Mouse (Mus musculus): ENCODE measurements around the gene Glb1l. TPM values are rescaled to one million over a fixed set of nuclear protein-coding genes. Genes with fewer than 3 reads are reported as not detected.
A peak's percentile ranks its signal among the peaks of the same experiment; 100 is the strongest.

Gene Glb1l
- polyA plus RNA-seq, 1 experiment from 2014 or later, result 11.9 TPM

- no peak overlapping the region for H3K4me2 ChIP-seq (replicated peaks)
- no peak overlapping the region for H3K4me3 ChIP-seq (replicated peaks)
- no peaks in the 10 kb centered on the region for H3K9me3 ChIP-seq
- peaks cover 12% of the 10 kb centered on the region; the same call in 1 of the 2 replicates for H3K4me1 ChIP-seq (replicated peaks)
- no peaks in the 10 kb centered on the region for H3K27me3 ChIP-seq (replicated peaks)
- H3K36me3 ChIP-seq, result peaks cover 43% of the 10 kb centered on the region
- no peak overlapping the region for H3K27ac ChIP-seq
- H3K9ac ChIP-seq, result no peak overlapping the region
- no peak for ATAC-seq
These were observed 23.5 kb downstream of the Glb1l start for GRCm38 (mm10) chr1:75187126-75187525.

GRCm38 (mm10) chr1:75185495-75185894 is 25.1 kb downstream of the Glb1l start:
- no peak for ATAC-seq
- H3K4me3 ChIP-seq (replicated peaks), result no peak overlapping the region
- H3K9me3 ChIP-seq, result no peaks in the 10 kb centered on the region
- H3K9ac ChIP-seq, result no peak overlapping the region
- peaks cover 46% of the 10 kb centered on the region for H3K36me3 ChIP-seq
- H3K27me3 ChIP-seq (replicated peaks), result no peaks in the 10 kb centered on the region
- peaks cover 16% of the 10 kb centered on the region; the same call in 1 of the 2 replicates for H3K4me1 ChIP-seq (replicated peaks)
- WGBS, result 89% methylated on average over 11 of the region's 11 CpGs
- H3K27ac ChIP-seq, result no peak overlapping the region
- H3K4me2 ChIP-seq (replicated peaks), result no peak overlapping the region

- no peak overlapping the region for H3K9ac ChIP-seq
- H3K9me3 ChIP-seq, result no peaks in the 10 kb centered on the region
- peaks cover 20% of the 10 kb centered on the region for H3K4me1 ChIP-seq (replicated peaks)
- H3K4me3 ChIP-seq (replicated peaks), result no peak overlapping the region
- WGBS, result 81% methylated on average over 4 of the region's 4 CpGs
- H3K27ac ChIP-seq, result no peak overlapping the region
- H3K36me3 ChIP-seq, result peaks cover 40% of the 10 kb centered on the region
- no peak overlapping the region for H3K4me2 ChIP-seq (replicated peaks)
- no peaks in the 10 kb centered on the region for H3K27me3 ChIP-seq (replicated peaks)
- no peak for ATAC-seq
These were observed 28.5 kb downstream of the Glb1l start for GRCm38 (mm10) chr1:75182160-75182559.

DNA sequence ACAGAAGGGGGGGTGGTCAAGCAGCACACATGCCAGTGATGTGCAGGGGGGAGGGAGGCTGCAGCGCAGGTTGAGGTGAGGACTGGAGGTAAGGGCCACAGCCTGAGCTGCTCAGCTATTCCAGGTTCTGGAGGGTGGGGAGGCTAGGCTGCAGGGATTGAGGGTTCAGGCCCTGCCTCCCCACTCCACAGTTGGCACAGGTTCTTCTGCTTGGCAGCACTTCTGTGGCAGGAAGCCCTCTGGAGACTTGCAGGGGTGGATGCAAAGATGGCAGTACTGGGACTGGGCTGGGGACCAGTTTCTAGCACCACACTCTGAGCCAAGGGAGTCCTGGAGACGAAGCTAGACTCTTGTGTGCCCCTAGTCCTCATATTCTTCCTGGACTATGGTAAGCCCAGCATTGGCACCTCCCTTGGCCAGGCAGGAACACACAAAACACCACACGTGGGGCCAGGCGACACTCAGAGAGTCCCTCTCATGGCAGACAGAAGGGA is 29.2 kb downstream of the Glb1l start:
- H3K27me3 ChIP-seq (replicated peaks), result no peaks in the 10 kb centered on the region
- peak overlapping the region; percentile 95; the same call in 1 of the 2 replicates for H3K4me2 ChIP-seq (replicated peaks)
- H3K27ac ChIP-seq, result no peak overlapping the region
- H3K4me3 ChIP-seq (replicated peaks), result no peak overlapping the region
- H3K9me3 ChIP-seq, result no peaks in the 10 kb centered on the region
- WGBS, result 84% methylated on average over 4 of the region's 4 CpGs
- H3K4me1 ChIP-seq (replicated peaks), result peaks cover 20% of the 10 kb centered on the region
- ATAC-seq, result no peak
- peaks cover 35% of the 10 kb centered on the region for H3K36me3 ChIP-seq
- no peak overlapping the region for H3K9ac ChIP-seq

DNA sequence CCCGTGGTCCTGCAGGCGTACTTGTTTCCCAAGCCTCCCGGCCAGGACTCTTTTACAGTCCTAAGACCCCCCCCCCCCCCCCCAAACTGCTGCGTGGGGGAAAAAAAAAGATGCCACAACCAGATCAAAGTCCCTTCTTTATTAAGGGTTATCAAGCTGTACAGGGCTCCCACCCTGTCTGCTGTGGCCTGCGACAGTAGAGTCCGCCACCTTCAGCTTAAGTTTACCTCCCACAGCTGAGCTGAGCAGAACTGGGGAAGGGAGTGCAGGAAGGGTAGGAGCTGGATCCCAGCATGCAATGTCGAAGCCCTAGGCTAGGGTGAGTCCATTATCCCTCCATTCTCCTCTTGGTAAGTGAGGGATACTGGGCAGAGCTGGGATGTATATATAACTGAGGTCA is 29.9 kb downstream of the Glb1l start:
- Histone ChIP-seq H3K9ac (no peak overlapping the region), H3K4me2 (replicated peaks) (peak overlapping the region; percentile 95), H3K27me3 (replicated peaks) (no peaks in the 10 kb centered on the region), H3K36me3 (peaks cover 35% of the 10 kb centered on the region), H3K9me3 (no peaks in the 10 kb centered on the region), H3K27ac (no peak overlapping the region), H3K4me3 (replicated peaks) (peak overlapping the region; percentile 64), H3K4me1 (replicated peaks) (peaks cover 20% of the 10 kb centered on the region)
- peak; percentile 54 for ATAC-seq
- WGBS, result 30% methylated on average over 7 of the region's 7 CpGs

GRCm38 (mm10) chr1:75180105-75180590 is 30.5 kb downstream of the Glb1l start, which contains the start of gene Abcb6:
Gene Abcb6, minus strand, starts transcription at chr1:75180392.
- Histone ChIP-seq H3K36me3 (peaks cover 31% of the 10 kb centered on the region), H3K4me2 (replicated peaks) (peak within 1 kb of the TSS; percentile 95), H3K27ac (peak within 1 kb of the TSS; percentile 42; the same call in 1 of the 2 replicates), H3K9me3 (no peaks in the 10 kb centered on the region), H3K27me3 (replicated peaks) (no peaks in the 10 kb centered on the region), H3K9ac (peak within 1 kb of the TSS; percentile 63), H3K4me1 (replicated peaks) (peaks cover 20% of the 10 kb centered on the region), H3K4me3 (replicated peaks) (peak within 1 kb of the TSS; percentile 64)
- WGBS, result under 1% methylated on average over 31 of the region's 31 CpGs
- ATAC-seq, result peak; percentile 93

GRCm38 (mm10) chr1:75179334-75180104 is 31.1 kb downstream of the Glb1l start:
- peak; percentile 64 for ATAC-seq
- no peaks in the 10 kb centered on the region for H3K9me3 ChIP-seq
- WGBS, result 8% methylated on average over 23 of the region's 23 CpGs
- H3K27me3 ChIP-seq (replicated peaks), result no peaks in the 10 kb centered on the region
- H3K36me3 ChIP-seq, result peaks cover 27% of the 10 kb centered on the region
- H3K4me2 ChIP-seq (replicated peaks), result peak overlapping the region; percentile 95
- H3K9ac ChIP-seq, result peak overlapping the region; percentile 63
- peaks cover 20% of the 10 kb centered on the region for H3K4me1 ChIP-seq (replicated peaks)
- peak overlapping the region; percentile 64 for H3K4me3 ChIP-seq (replicated peaks)
- H3K27ac ChIP-seq, result no peak overlapping the region

DNA sequence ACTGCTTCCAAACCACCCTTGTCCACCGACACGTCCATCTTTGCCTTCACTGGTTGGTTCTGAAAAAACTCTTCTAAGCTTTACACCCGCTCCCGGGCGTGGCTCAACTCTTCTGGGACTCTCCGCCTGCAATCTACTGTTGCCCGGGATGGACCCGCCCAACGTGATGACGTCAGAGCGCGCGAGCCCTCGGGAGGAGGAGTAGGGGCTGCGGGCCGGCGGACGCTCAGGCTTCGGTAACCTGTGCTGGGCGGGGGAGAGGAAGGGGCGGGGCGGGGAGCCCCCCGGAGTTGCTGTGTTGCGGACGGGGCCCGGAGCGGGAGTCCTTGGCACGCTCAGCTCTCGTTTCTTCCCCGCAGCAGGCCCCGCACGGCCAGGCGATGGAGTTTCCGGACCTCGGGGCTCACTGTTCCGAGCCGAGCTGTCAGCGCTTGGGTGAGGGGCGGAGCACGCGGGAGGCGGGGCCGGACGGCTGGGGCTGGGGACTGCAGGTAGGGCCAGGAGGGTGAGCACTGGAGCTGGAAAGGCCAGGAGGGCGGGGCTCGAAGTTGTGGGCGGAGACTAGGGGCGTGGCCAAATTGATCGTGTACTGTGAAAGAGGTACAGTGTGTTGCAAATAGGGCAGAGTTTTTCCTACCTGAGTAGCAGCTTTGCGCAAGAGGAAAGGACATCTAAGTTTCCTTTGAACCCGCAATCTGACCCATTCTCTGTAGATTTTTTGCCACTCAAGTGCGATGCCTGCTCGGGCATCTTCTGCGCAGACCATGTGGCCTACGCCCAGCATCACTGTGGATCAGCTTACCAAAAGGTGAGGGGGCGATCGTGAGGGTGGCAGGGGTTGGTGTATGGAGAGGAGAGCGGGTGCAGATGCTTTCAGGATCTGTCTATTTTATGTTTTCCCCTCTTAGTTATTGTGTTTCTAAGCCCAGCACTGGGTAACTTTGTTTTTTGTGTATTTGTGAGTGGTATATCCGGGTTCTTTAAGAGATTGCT is 41.8 kb downstream of the Glb1l start, which contains the start of gene Zfand2b:
Gene Zfand2b, plus strand, starts transcription at position 175 of the 993 bp plus-strand sequence.
- Histone ChIP-seq H3K9ac (peak within 1 kb of the TSS; percentile 58), H3K9me3 (no peaks in the 10 kb centered on the region), H3K4me2 (replicated peaks) (peak within 1 kb of the TSS; percentile 86), H3K27me3 (replicated peaks) (no peaks in the 10 kb centered on the region), H3K4me3 (replicated peaks) (peak within 1 kb of the TSS; percentile 67), H3K4me1 (replicated peaks) (peaks cover 9% of the 10 kb centered on the region), H3K36me3 (peaks cover 22% of the 10 kb centered on the region), H3K27ac (peak within 1 kb of the TSS; percentile 81)
- peak; percentile 99 for ATAC-seq
- under 1% methylated on average over 57 of the region's 59 CpGs for WGBS

- H3K36me3 ChIP-seq, result peaks cover 19% of the 10 kb centered on the region
- no peaks in the 10 kb centered on the region for H3K9me3 ChIP-seq
- peak; percentile 34 for ATAC-seq
- H3K27me3 ChIP-seq (replicated peaks), result no peaks in the 10 kb centered on the region
- no peak overlapping the region for H3K9ac ChIP-seq
- peaks cover 9% of the 10 kb centered on the region for H3K4me1 ChIP-seq (replicated peaks)
- peak overlapping the region; percentile 81; the same call in 1 of the 2 replicates for H3K27ac ChIP-seq
- WGBS, result 6% methylated on average over 7 of the region's 7 CpGs
- H3K4me2 ChIP-seq (replicated peaks), result peak overlapping the region; percentile 86
- H3K4me3 ChIP-seq (replicated peaks), result peak overlapping the region; percentile 67
These were observed 42.5 kb downstream of the Glb1l start for GRCm38 (mm10) chr1:75168093-75168471.

DNA sequence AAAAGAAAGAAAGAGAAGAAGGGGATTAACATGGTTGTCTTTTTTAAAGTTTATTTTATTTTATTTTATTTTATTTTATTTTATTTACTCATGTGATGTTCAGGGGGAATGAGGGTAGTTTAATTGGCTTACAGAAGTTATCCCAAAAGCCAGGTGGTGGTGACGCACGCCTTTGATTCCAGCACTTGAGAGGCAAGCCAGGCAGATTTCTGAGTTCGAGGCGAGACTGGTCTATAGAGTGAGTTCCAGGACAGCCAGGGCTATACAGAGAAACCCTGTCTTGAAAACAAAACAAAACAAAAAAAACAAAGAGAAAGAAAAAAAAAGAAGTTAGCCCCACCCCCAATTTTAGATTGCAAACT is 50.4 kb downstream of the Glb1l start:
- no peak overlapping the region for H3K4me2 ChIP-seq (replicated peaks)
- H3K9ac ChIP-seq, result no peak overlapping the region
- no peaks in the 10 kb centered on the region for H3K4me1 ChIP-seq (replicated peaks)
- H3K27me3 ChIP-seq (replicated peaks), result no peaks in the 10 kb centered on the region
- WGBS, result 76% methylated on average over 4 of the region's 4 CpGs
- no peak overlapping the region for H3K27ac ChIP-seq
- no peaks in the 10 kb centered on the region for H3K9me3 ChIP-seq
- H3K36me3 ChIP-seq, result no peaks in the 10 kb centered on the region
- no peak overlapping the region for H3K4me3 ChIP-seq (replicated peaks)
- no peak for ATAC-seq

- 65% methylated on average over 5 of the region's 5 CpGs for WGBS
These were observed 50.9 kb downstream of the Glb1l start for GRCm38 (mm10) chr1:75159540-75160255.

More at GRCm38 (mm10) chr1:75159540-75160255, 50.9 kb downstream of the Glb1l start:
- H3K27ac ChIP-seq, result no peak overlapping the region
- H3K4me1 ChIP-seq (replicated peaks), result no peaks in the 10 kb centered on the region
- H3K9me3 ChIP-seq, result no peaks in the 10 kb centered on the region
- H3K27me3 ChIP-seq (replicated peaks), result no peaks in the 10 kb centered on the region
- ATAC-seq, result no peak
- no peaks in the 10 kb centered on the region for H3K36me3 ChIP-seq
- H3K4me2 ChIP-seq (replicated peaks), result no peak overlapping the region
- no peak overlapping the region for H3K9ac ChIP-seq
- no peak overlapping the region for H3K4me3 ChIP-seq (replicated peaks)
